Mouse (Mus musculus) hindbrain, embryonic 10.5 days (tissue): ENCODE data around the gene Bicd2. TPM values are rescaled to one million over a fixed set of nuclear protein-coding genes. Genes with fewer than 3 reads are reported as not detected.

ENCODE experiments used
- DNase-seq: peaks from one replicate; pipeline ENCODE4 v3.0.0-alpha.2; 2017; ENCODE audit warnings: low spot score
- H3K27ac ChIP-seq: fragments of 300-500 bp; sonication (generic); 2 replicates; pipeline ENCODE4 v1.5.1; 2016; ENCODE audit warnings: mild to moderate bottlenecking, moderate library complexity
- H3K27me3 ChIP-seq: fragments of 300-500 bp; sonication (generic); 2 replicates; pipeline ENCODE4 v1.6.1; 2016; ENCODE audit warnings: mild to moderate bottlenecking; ENCODE audit not compliant: poor library complexity, insufficient read depth, severe bottlenecking
- H3K36me3 ChIP-seq: fragments of 300-500 bp; sonication (generic); 2 replicates; pipeline ENCODE4 v1.6.1; 2016; ENCODE audit warnings: mild to moderate bottlenecking, moderate library complexity
- H3K4me1 ChIP-seq: fragments of 300-500 bp; sonication (generic); replicated peaks from 2 replicates; pipeline ENCODE4 v1.6.1; 2016; ENCODE audit warnings: mild to moderate bottlenecking
- H3K4me3 ChIP-seq: fragments of 300-500 bp; sonication (generic); 2 replicates; pipeline ENCODE4 v1.5.1; 2016; ENCODE audit warnings: mild to moderate bottlenecking, moderate library complexity
- H3K9me3 ChIP-seq: fragments of 300-500 bp; sonication (generic); 2 replicates; pipeline ENCODE4 v1.6.1; 2016; ENCODE audit warnings: mild to moderate bottlenecking, moderate library complexity
- WGBS: fragments of 180-500 bp; shearing (Covaris S2); methylation state at CpG from one replicate; pipeline ENCODE4 v1.1.7; 2016; 5-methylcytosine and 5-hydroxymethylcytosine counted together
- polyA plus RNA-seq: library from polyadenylated mRNA; unstranded; fragments of >200 nt; fragmentation: Nextera tagmentation; extraction: Ambion mirVana; gene quantifications from 2 replicates; pipeline ENCODE4 v1.2.1, GENCODE M21; 2016

The Bicd2 gene
- polyA plus RNA-seq, 1 experiment from 2014 or later = 31.8 TPM

DNA sequence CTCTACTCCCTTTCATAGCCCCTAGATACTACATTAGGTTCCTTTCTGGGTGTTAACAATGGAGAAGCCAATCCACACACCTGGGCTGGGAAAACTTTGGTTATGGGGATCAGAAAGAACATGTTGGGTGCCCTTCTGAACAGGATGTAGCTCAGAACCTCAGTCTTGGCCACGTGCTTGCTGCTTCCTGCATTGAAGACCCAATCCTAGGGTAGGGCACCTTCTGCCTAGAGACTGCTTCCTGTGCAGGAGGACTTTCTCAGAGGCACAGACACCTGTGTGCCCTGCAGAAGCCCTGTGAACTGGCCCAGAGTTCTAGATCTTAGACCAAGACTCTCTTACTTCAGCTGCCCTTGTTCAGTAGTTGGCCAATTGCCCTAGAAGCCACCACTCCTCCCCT is 94.4 kb downstream of the Bicd2 start:
- Histone ChIP-seq H3K4me3 (no peak overlapping the region), H3K9me3 (no peaks in the 10 kb centered on the region), H3K4me1 (0 out of 2 replicates have a peak, but pooled peaks cover 5% of the 10 kb centered on the region), H3K36me3 (peaks cover 64% of the 10 kb centered on the region), H3K27ac (no peak overlapping the region), H3K27me3 (no peaks in the 10 kb centered on the region)
- 91% methylated on average over 1 of the region's 1 CpGs for WGBS
- DNase-seq = no peak

DNA sequence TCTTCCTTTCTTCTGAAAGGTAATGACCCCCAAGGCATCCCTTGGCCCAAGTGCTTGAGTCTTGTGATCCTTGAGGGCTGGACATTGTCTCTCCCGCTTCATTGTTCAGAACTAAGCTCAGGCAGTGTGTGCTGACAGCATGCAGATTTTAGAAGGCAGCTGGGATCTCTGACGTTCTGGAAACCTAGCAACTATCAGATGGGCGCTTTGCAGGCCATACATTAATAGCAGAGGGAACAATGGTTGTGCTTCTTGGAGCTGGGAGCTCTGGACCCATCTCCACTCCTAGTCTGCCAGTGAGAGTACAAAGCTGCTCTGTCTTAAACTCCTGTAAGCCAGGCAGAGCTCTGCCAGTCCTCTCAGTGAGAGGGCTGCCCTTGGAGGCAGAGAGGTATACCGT is 94.8 kb downstream of the Bicd2 start:
- Histone ChIP-seq H3K4me1 (0 out of 2 replicates have a peak, but pooled peaks cover 4% of the 10 kb centered on the region), H3K27me3 (no peaks in the 10 kb centered on the region), H3K9me3 (no peaks in the 10 kb centered on the region), H3K36me3 (peaks cover 66% of the 10 kb centered on the region), H3K4me3 (no peak overlapping the region), H3K27ac (no peak overlapping the region)
- WGBS = 85% methylated on average over 4 of the region's 4 CpGs
- no peak for DNase-seq

Other genes starting within 250 kb of the Bicd2 start
- gene Wnk2, start 193.6 kb upstream of the Bicd2 start, polyA plus RNA-seq = 4.5 and 8.5 TPM in 2 replicates
- gene Ninj1, start 154.1 kb upstream of the Bicd2 start, polyA plus RNA-seq = 26.3 and 28.3 TPM in 2 replicates
- gene Card19, start 125.5 kb upstream of the Bicd2 start, polyA plus RNA-seq = 25.8 and 27.4 TPM in 2 replicates
- gene Susd3, start 92.9 kb upstream of the Bicd2 start, polyA plus RNA-seq = 1.4 and 1.6 TPM in 2 replicates
- gene Fgd3, start 21.3 kb upstream of the Bicd2 start, polyA plus RNA-seq = 0.98 TPM in 2 replicates
- 19.5 and 20.0 TPM in 2 replicates for gene Ippk, start 79.7 kb downstream of the Bicd2 start, polyA plus RNA-seq
- 1.1 and 1.5 TPM in 2 replicates for gene Tes3-ps, start 151.7 kb downstream of the Bicd2 start, polyA plus RNA-seq
- gene Ecm2, start 163.2 kb downstream of the Bicd2 start, polyA plus RNA-seq = 0.52 and 0.63 TPM in 2 replicates
- 0.07 and 0.17 TPM in 2 replicates for gene Aspn, start 202.9 kb downstream of the Bicd2 start, polyA plus RNA-seq
- gene Omd, start 240.9 kb downstream of the Bicd2 start, polyA plus RNA-seq = 0.82 and 1.6 TPM in 2 replicates